Mouse (Mus musculus) heart, embryonic 13.5 days (tissue): ENCODE results near the gene Gsdma2. TPM values are rescaled to one million over a fixed set of nuclear protein-coding genes. Genes with fewer than 3 reads are reported as not detected.
A peak's percentile ranks its signal among the peaks of the same experiment; 100 is the strongest.
"Not testable (repeated sequence)": the region's sequence is repeated elsewhere in the genome, so short reads cannot be mapped to it uniquely, and the experiment has no call there.

ENCODE experiments used
- ATAC-seq: fragments of 200-750 bp; cut with Nextera tagmentation; 2 replicates; pipeline ENCODE4 v1.8.0; 2017; ENCODE audit warnings: moderate TSS enrichment; ENCODE audit not compliant: insufficient number of reproducible peaks, low FRiP score, low TSS enrichment; ENCODE audit errors: extremely low read depth
- H3K27ac ChIP-seq: fragments of 300-500 bp; sonication (generic); replicated peaks from 2 replicates; pipeline ENCODE4 v1.5.1; 2015; ENCODE audit warnings: moderate library complexity, mild to moderate bottlenecking, inconsistent platforms
- H3K27me3 ChIP-seq: fragments of 300-500 bp; sonication (generic); replicated peaks from 2 replicates; pipeline ENCODE4 v1.6.1; 2015; ENCODE audit warnings: mild to moderate bottlenecking, inconsistent platforms
- H3K36me3 ChIP-seq: fragments of 300-500 bp; sonication (generic); 2 replicates; pipeline ENCODE4 v1.6.1; 2015; ENCODE audit warnings: mild to moderate bottlenecking, inconsistent platforms
- H3K4me1 ChIP-seq: fragments of 300-500 bp; sonication (generic); 2 replicates; pipeline ENCODE4 v1.6.1; 2015; ENCODE audit warnings: inconsistent platforms
- H3K4me2 ChIP-seq: fragments of 300-500 bp; sonication (generic); 2 replicates; pipeline ENCODE4 v1.6.1; 2015; ENCODE audit warnings: inconsistent platforms, mild to moderate bottlenecking, moderate library complexity
- H3K4me3 ChIP-seq: fragments of 300-500 bp; sonication (generic); 2 replicates; pipeline ENCODE4 v1.5.1; 2015; ENCODE audit warnings: moderate library complexity, mild to moderate bottlenecking, inconsistent platforms
- H3K9ac ChIP-seq: fragments of 300-500 bp; sonication (generic); 2 replicates; pipeline ENCODE4 v1.6.1; 2015; ENCODE audit warnings: inconsistent platforms, mild to moderate bottlenecking, moderate library complexity
- H3K9me3 ChIP-seq: fragments of 300-500 bp; sonication (generic); 2 replicates; pipeline ENCODE4 v1.6.1; 2016; ENCODE audit warnings: inconsistent platforms
- WGBS: fragments of 180-500 bp; shearing (Covaris S2); methylation state at CpG from one replicate; pipeline ENCODE4 v1.1.7; 2015; ENCODE audit warnings: mixed read lengths; 5-methylcytosine and 5-hydroxymethylcytosine counted together
- polyA plus RNA-seq: library from polyadenylated mRNA; unstranded; fragments of >200 nt; fragmentation: Nextera tagmentation; extraction: Ambion mirVana; gene quantifications from 2 replicates; pipeline ENCODE4 v1.2.1, GENCODE M21; 2015

The Gsdma2 gene
- polyA plus RNA-seq, 1 experiment from 2014 or later, result not detected

- not testable (repeated sequence) for H3K4me3 ChIP-seq, H3K27me3 ChIP-seq, ATAC-seq, H3K4me1 ChIP-seq, H3K4me2 ChIP-seq, H3K9me3 ChIP-seq, H3K27ac ChIP-seq, H3K36me3 ChIP-seq, H3K9ac ChIP-seq
- 67% methylated on average over 2 of the region's 2 CpGs for WGBS
Observed at GRCm38 (mm10) chr11:98624381-98624780, 22.2 kb upstream of the Gsdma2 start.

GRCm38 (mm10) chr11:98625611-98626410 is 20.7 kb upstream of the Gsdma2 start, which contains the start of the genes Gm12355 and Gsdma3:
Gene Gm12355, minus strand, starts transcription at chr11:98625661.
Gene Gsdma3, plus strand, starts transcription at chr11:98626360.
- Histone ChIP-seq H3K4me1 (no peaks in the 10 kb centered on the region), H3K27me3 (peaks cover 7% of the 10 kb centered on the region; the same call in 1 of the 2 replicates), H3K4me2 (no peak within 1 kb of the TSS), H3K4me3 (no peak within 1 kb of the TSS), H3K36me3 (no peaks in the 10 kb centered on the region), H3K9me3 (peaks cover 7% of the 10 kb centered on the region; the same call in 1 of the 2 replicates), H3K27ac (no peak within 1 kb of the TSS), H3K9ac (no peak within 1 kb of the TSS)
- no peak for ATAC-seq
- WGBS, result 79% methylated on average over 10 of the region's 10 CpGs

GRCm38 (mm10) chr11:98628706-98629105 is 17.9 kb upstream of the Gsdma2 start:
- no peak overlapping the region for H3K4me3 ChIP-seq
- H3K27ac ChIP-seq, result no peak overlapping the region
- no peaks in the 10 kb centered on the region for H3K4me1 ChIP-seq
- no peak overlapping the region for H3K9ac ChIP-seq
- no peak overlapping the region for H3K4me2 ChIP-seq
- H3K9me3 ChIP-seq, result 0 out of 2 replicates have a peak, but pooled peaks cover under 1% of the 10 kb centered on the region
- no peak for ATAC-seq
- H3K36me3 ChIP-seq, result no peaks in the 10 kb centered on the region
- peaks cover 16% of the 10 kb centered on the region; the same call in 1 of the 2 replicates for H3K27me3 ChIP-seq
- WGBS, result 84% methylated on average over 3 of the region's 3 CpGs

- peaks cover 16% of the 10 kb centered on the region; the same call in 1 of the 2 replicates for H3K27me3 ChIP-seq
- ATAC-seq, result no peak
- H3K9me3 ChIP-seq, result no peaks in the 10 kb centered on the region
- 76% methylated on average over 5 of the region's 5 CpGs for WGBS
- no peak overlapping the region for H3K27ac ChIP-seq
- H3K4me1 ChIP-seq, result no peaks in the 10 kb centered on the region
- no peak overlapping the region for H3K4me3 ChIP-seq
- H3K9ac ChIP-seq, result no peak overlapping the region
- no peaks in the 10 kb centered on the region for H3K36me3 ChIP-seq
- no peak overlapping the region for H3K4me2 ChIP-seq
Observed at GRCm38 (mm10) chr11:98630646-98631045, 15.9 kb upstream of the Gsdma2 start.

GRCm38 (mm10) chr11:98635312-98635970 is 11.1 kb upstream of the Gsdma2 start:
- not testable (repeated sequence) for H3K4me3 ChIP-seq, H3K9ac ChIP-seq, H3K4me2 ChIP-seq, ATAC-seq, H3K36me3 ChIP-seq, H3K4me1 ChIP-seq, H3K9me3 ChIP-seq, H3K27ac ChIP-seq
- WGBS, result 27% methylated on average over 10 of the region's 10 CpGs
- H3K27me3 ChIP-seq, result peaks cover 16% of the 10 kb centered on the region; the same call in 1 of the 2 replicates

GRCm38 (mm10) chr11:98637501-98637900 is 9.1 kb upstream of the Gsdma2 start:
- no peak overlapping the region for H3K4me3 ChIP-seq
- no peaks in the 10 kb centered on the region for H3K9me3 ChIP-seq
- 65% methylated on average over 1 of the region's 1 CpGs for WGBS
- no peak overlapping the region for H3K4me2 ChIP-seq
- H3K36me3 ChIP-seq, result no peaks in the 10 kb centered on the region
- no peaks in the 10 kb centered on the region for H3K4me1 ChIP-seq
- ATAC-seq, result no peak
- peaks cover 9% of the 10 kb centered on the region; the same call in 1 of the 2 replicates for H3K27me3 ChIP-seq
- no peak overlapping the region for H3K27ac ChIP-seq
- H3K9ac ChIP-seq, result no peak overlapping the region

GRCm38 (mm10) chr11:98640091-98640490 is 6.5 kb upstream of the Gsdma2 start:
- Histone ChIP-seq H3K4me3 (no peak overlapping the region), H3K4me1 (no peaks in the 10 kb centered on the region), H3K36me3 (no peaks in the 10 kb centered on the region), H3K27me3 (0 out of 2 replicates have a peak, but pooled peaks cover 9% of the 10 kb centered on the region), H3K9ac (no peak overlapping the region), H3K4me2 (no peak overlapping the region), H3K9me3 (no peaks in the 10 kb centered on the region), H3K27ac (no peak overlapping the region)
- ATAC-seq, result no peak
- 54% methylated on average over 5 of the region's 5 CpGs for WGBS

- 73% methylated on average over 3 of the region's 3 CpGs for WGBS
- no peak overlapping the region for H3K9ac ChIP-seq
- ATAC-seq, result no peak
Observed at GRCm38 (mm10) chr11:98644757-98645156, 1.8 kb upstream of the Gsdma2 start.

GRCm38 (mm10) chr11:98645946-98646345 is 613 bp upstream of the Gsdma2 start:
- Histone ChIP-seq H3K27ac (no peak overlapping the region), H3K36me3 (no peaks in the 10 kb centered on the region), H3K9me3 (no peaks in the 10 kb centered on the region), H3K27me3 (peaks cover 55% of the 10 kb centered on the region), H3K4me2 (no peak overlapping the region), H3K4me3 (no peak overlapping the region), H3K4me1 (no peaks in the 10 kb centered on the region), H3K9ac (no peak overlapping the region)
- WGBS, result 69% methylated on average over 2 of the region's 2 CpGs
- ATAC-seq, result no peak

More at GRCm38 (mm10) chr11:98644757-98645156, 1.8 kb upstream of the Gsdma2 start:
- Histone ChIP-seq H3K27ac (no peak overlapping the region), H3K4me2 (no peak overlapping the region), H3K9me3 (no peaks in the 10 kb centered on the region), H3K4me1 (no peaks in the 10 kb centered on the region), H3K36me3 (no peaks in the 10 kb centered on the region), H3K27me3 (peaks cover 47% of the 10 kb centered on the region), H3K4me3 (no peak overlapping the region)

GRCm38 (mm10) chr11:98655076-98655475 is 8.5 kb downstream of the Gsdma2 start:
- H3K9me3 ChIP-seq, H3K27ac ChIP-seq, H3K36me3 ChIP-seq, H3K4me3 ChIP-seq, H3K4me1 ChIP-seq, ATAC-seq, H3K4me2 ChIP-seq, H3K9ac ChIP-seq: not testable (repeated sequence)
- WGBS, result 8% methylated on average over 7 of the region's 7 CpGs
- H3K27me3 ChIP-seq, result peaks cover 32% of the 10 kb centered on the region

GRCm38 (mm10) chr11:98660517-98660916 is 14.0 kb downstream of the Gsdma2 start:
- Histone ChIP-seq H3K4me1 (no peaks in the 10 kb centered on the region), H3K4me2 (peak overlapping the region; percentile 7; the same call in 1 of the 2 replicates), H3K36me3 (no peaks in the 10 kb centered on the region), H3K9ac (no peak overlapping the region), H3K4me3 (no peak overlapping the region), H3K27me3 (peaks cover 33% of the 10 kb centered on the region), H3K27ac (no peak overlapping the region), H3K9me3 (no peaks in the 10 kb centered on the region)
- WGBS, result 11% methylated on average over 6 of the region's 6 CpGs
- ATAC-seq, result no peak
